Mouse (Mus musculus): ENCODE measurements around the gene Tram2. TPM values are rescaled to one million over a fixed set of nuclear protein-coding genes. Genes with fewer than 3 reads are reported as not detected.
A peak's percentile ranks its signal among the peaks of the same experiment; 100 is the strongest.

The Tram2 gene
- polyA plus RNA-seq, 1 experiment from 2014 or later, result 4.3 TPM

GRCm38 (mm10) chr1:20986378-20987056, 92.5 kb downstream of the Tram2 start:
- no peaks in the 10 kb centered on the region for H3K36me3 ChIP-seq (ENCODE audit: inconsistent target)
- no peak overlapping the region for H3K4me3 ChIP-seq (ENCODE audit: inconsistent target)
- WGBS (ENCODE audit: missing documents), result 33% methylated on average over 10 of the region's 10 CpGs
- H3K27ac ChIP-seq, result no peak overlapping the region
- H3K79me2 ChIP-seq (ENCODE audit: inconsistent target), result no peaks in the 10 kb centered on the region

GRCm38 (mm10) chr1:20984582-20984981, 94.4 kb downstream of the Tram2 start:
- Histone ChIP-seq H3K4me3 (ENCODE audit: inconsistent target) (no peak overlapping the region), H3K79me2 (ENCODE audit: inconsistent target) (no peaks in the 10 kb centered on the region), H3K27ac (no peak overlapping the region), H3K36me3 (ENCODE audit: inconsistent target) (no peaks in the 10 kb centered on the region)
- 20% methylated on average over 2 of the region's 4 CpGs for WGBS (ENCODE audit: missing documents)

GRCm38 (mm10) chr1:20984103-20984502, 94.9 kb downstream of the Tram2 start:
- Histone ChIP-seq H3K36me3 (ENCODE audit: inconsistent target) (no peaks in the 10 kb centered on the region), H3K4me3 (ENCODE audit: inconsistent target) (no peak overlapping the region), H3K27ac (no peak overlapping the region), H3K79me2 (ENCODE audit: inconsistent target) (no peaks in the 10 kb centered on the region)
- WGBS (ENCODE audit: missing documents), result 100% methylated on average over 1 of the region's 2 CpGs

- 94% methylated on average over 6 of the region's 6 CpGs for WGBS (ENCODE audit: missing documents)
- Histone ChIP-seq H3K79me2 (ENCODE audit: inconsistent target) (no peaks in the 10 kb centered on the region), H3K36me3 (ENCODE audit: inconsistent target) (no peaks in the 10 kb centered on the region), H3K27ac (no peak overlapping the region), H3K4me3 (ENCODE audit: inconsistent target) (no peak overlapping the region)
Observed at GRCm38 (mm10) chr1:20981764-20982163, 97.3 kb downstream of the Tram2 start.

- WGBS (ENCODE audit: missing documents), result 88% methylated on average over 1 of the region's 1 CpGs
- Histone ChIP-seq H3K79me2 (ENCODE audit: inconsistent target) (no peaks in the 10 kb centered on the region), H3K36me3 (ENCODE audit: inconsistent target) (no peaks in the 10 kb centered on the region), H3K27ac (no peak overlapping the region), H3K4me3 (ENCODE audit: inconsistent target) (no peak overlapping the region)
Observed at GRCm38 (mm10) chr1:20980553-20980952, 98.5 kb downstream of the Tram2 start.

GRCm38 (mm10) chr1:20974341-20975135, 104.5 kb downstream of the Tram2 start:
- H3K36me3 ChIP-seq (ENCODE audit: inconsistent target), result no peaks in the 10 kb centered on the region
- 76% methylated on average over 9 of the region's 9 CpGs for WGBS (ENCODE audit: missing documents)
- H3K79me2 ChIP-seq (ENCODE audit: inconsistent target), result no peaks in the 10 kb centered on the region
- no peak overlapping the region for H3K27ac ChIP-seq
- H3K4me3 ChIP-seq (ENCODE audit: inconsistent target), result no peak overlapping the region

- 90% methylated on average over 6 of the region's 6 CpGs for WGBS (ENCODE audit: missing documents)
- H3K4me3 ChIP-seq (ENCODE audit: inconsistent target), result no peak overlapping the region
Observed at GRCm38 (mm10) chr1:20973389-20973788, 105.6 kb downstream of the Tram2 start.

GRCm38 (mm10) chr1:20969642-20970041, 109.4 kb downstream of the Tram2 start:
- no peaks in the 10 kb centered on the region for H3K36me3 ChIP-seq (ENCODE audit: inconsistent target)
- no peak overlapping the region for H3K4me3 ChIP-seq (ENCODE audit: inconsistent target)
- no peaks in the 10 kb centered on the region for H3K79me2 ChIP-seq (ENCODE audit: inconsistent target)
- H3K27ac ChIP-seq, result no peak overlapping the region
- 76% methylated on average over 2 of the region's 2 CpGs for WGBS (ENCODE audit: missing documents)

More at GRCm38 (mm10) chr1:20973389-20973788, 105.6 kb downstream of the Tram2 start:
- H3K79me2 ChIP-seq (ENCODE audit: inconsistent target), result no peaks in the 10 kb centered on the region
- no peak overlapping the region for H3K27ac ChIP-seq
- no peaks in the 10 kb centered on the region for H3K36me3 ChIP-seq (ENCODE audit: inconsistent target)

- Histone ChIP-seq H3K4me3 (ENCODE audit: inconsistent target) (no peak overlapping the region), H3K79me2 (ENCODE audit: inconsistent target) (no peaks in the 10 kb centered on the region), H3K27ac (no peak overlapping the region), H3K36me3 (ENCODE audit: inconsistent target) (no peaks in the 10 kb centered on the region)
- WGBS (ENCODE audit: missing documents), result 76% methylated on average over 3 of the region's 3 CpGs
Observed at GRCm38 (mm10) chr1:20954876-20955275, 124.2 kb downstream of the Tram2 start.

GRCm38 (mm10) chr1:20951799-20952198, 127.2 kb downstream of the Tram2 start:
- WGBS (ENCODE audit: missing documents), result 21% methylated on average over 16 of the region's 16 CpGs
- peak overlapping the region; percentile 27 for H3K4me3 ChIP-seq (ENCODE audit: inconsistent target)

GRCm38 (mm10) chr1:20951300-20951763, 127.7 kb downstream of the Tram2 start, which contains the start of gene Efhc1:
TSS of gene Efhc1 (plus strand) at chr1:20951626.
- H3K36me3 ChIP-seq (ENCODE audit: inconsistent target), result no peaks in the 10 kb centered on the region
- no peak within 1 kb of the TSS for H3K27ac ChIP-seq
- H3K79me2 ChIP-seq (ENCODE audit: inconsistent target), result no peaks in the 10 kb centered on the region
- H3K4me3 ChIP-seq (ENCODE audit: inconsistent target), result peak within 1 kb of the TSS; percentile 27
- WGBS (ENCODE audit: missing documents), result 3% methylated on average over 20 of the region's 23 CpGs

More at GRCm38 (mm10) chr1:20951799-20952198, 127.2 kb downstream of the Tram2 start:
- no peaks in the 10 kb centered on the region for H3K36me3 ChIP-seq (ENCODE audit: inconsistent target)
- no peak overlapping the region for H3K27ac ChIP-seq
- H3K79me2 ChIP-seq (ENCODE audit: inconsistent target), result no peaks in the 10 kb centered on the region

Other genes with a start within 250 kb of the Tram2 start
- 0.11 to 0.14 TPM (median 0.14 TPM) in 3 replicates for gene Paqr8, start 188.6 kb downstream of the Tram2 start, polyA plus RNA-seq (2018)
- gene Efhc1, start 127.6 kb downstream of the Tram2 start, polyA plus RNA-seq (2018), result 0.16 to 0.32 TPM in 2 of 3 replicates, not detected in the other
- gene Tmem14a, start 139.3 kb upstream of the Tram2 start, polyA plus RNA-seq (2018), result 1.9 to 2.6 TPM (median 2.2 TPM) in 3 replicates
- gene Gsta3, start 161.4 kb upstream of the Tram2 start, polyA plus RNA-seq (2018), result 0.49 to 3.1 TPM (median 0.80 TPM) in 3 replicates